Mouse (Mus musculus) lung, adult 2 months (tissue): ENCODE results near the gene Erc2.

ENCODE experiments used
- CTCF ChIP-seq: fragments of 200-500 bp; IDR thresholded peaks from 2 replicates; pipeline ENCODE4 v1.5.1; 2011; ENCODE audit warnings: mild to moderate bottlenecking, low read length, control low read depth; ENCODE audit not compliant: insufficient read depth
- POLR2A ChIP-seq: fragments of 200-500 bp; IDR thresholded peaks from 2 replicates; pipeline ENCODE4 v1.6.1; 2011; ENCODE audit warnings: low read depth, mild to moderate bottlenecking, control low read depth, low read length, borderline replicate concordance; ENCODE audit errors: extremely low read depth

DNA sequence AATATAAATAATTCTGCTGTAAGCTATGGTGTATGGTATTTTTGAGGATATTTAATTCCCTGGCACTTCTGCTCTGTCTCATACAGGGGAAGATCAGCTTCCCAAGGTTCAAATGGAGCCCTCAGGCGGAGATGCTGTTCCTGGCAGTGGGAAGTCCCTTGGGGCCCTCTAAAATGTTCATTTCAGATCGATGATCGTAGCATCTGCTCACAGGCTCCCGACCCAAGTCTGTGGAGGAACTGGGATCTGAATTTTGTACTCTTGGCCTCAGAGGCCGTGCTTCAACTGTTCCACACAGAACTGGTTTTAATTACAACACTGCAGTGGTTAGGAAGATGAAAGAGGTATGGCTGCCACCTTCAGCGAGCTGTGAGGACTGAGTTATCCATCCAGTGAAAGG lies 12.5 kb downstream of the Erc2 start:
- TF ChIP-seq CTCF (no peak), POLR2A (no peak)
